Mouse (Mus musculus) olfactory bulb, adult 2 months (tissue): ENCODE data around the gene Gxylt1.

Experiments used
- CTCF ChIP-seq: fragments of 200-500 bp; IDR thresholded peaks from 2 replicates; pipeline ENCODE4 v1.5.1; 2012; ENCODE audit warnings: low read depth, mild to moderate bottlenecking, low read length, moderate library complexity; ENCODE audit not compliant: insufficient read depth
- POLR2A ChIP-seq: fragments of 200-500 bp; IDR thresholded peaks from 2 replicates; pipeline ENCODE4 v1.6.1; 2012; ENCODE audit warnings: mild to moderate bottlenecking, low read depth, low read length, moderate library complexity; ENCODE audit not compliant: insufficient read depth

DNA sequence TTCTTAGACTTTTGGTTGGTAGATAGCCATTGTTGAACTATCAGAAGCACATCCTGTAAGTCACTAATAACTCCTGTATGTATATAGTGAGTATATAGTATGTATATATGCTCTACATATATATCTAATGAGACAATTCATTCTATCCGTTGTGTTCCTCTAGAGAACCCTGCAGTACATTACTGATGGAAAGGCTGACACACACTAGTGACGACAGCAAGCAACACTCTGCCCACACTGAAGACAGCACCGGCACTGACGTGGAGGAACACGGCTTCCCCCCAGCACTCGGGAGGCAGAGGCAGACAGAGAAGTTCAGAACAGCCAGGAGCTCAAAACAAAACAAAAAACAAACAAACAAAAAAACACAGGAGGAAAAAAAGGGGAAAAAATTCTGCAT is 22.6 kb downstream of the Gxylt1 start:
- TF ChIP-seq CTCF = no peak
- TF ChIP-seq POLR2A = no peak
